Mouse (Mus musculus): ENCODE results near the gene Alg9.

The Alg9 gene

GRCm38 (mm10) chr9:50756711-50757110 is 18.1 kb upstream of the Alg9 start:
- DNase-seq (ENCODE audit: low spot score in 2 of 2), result no peak

DNA sequence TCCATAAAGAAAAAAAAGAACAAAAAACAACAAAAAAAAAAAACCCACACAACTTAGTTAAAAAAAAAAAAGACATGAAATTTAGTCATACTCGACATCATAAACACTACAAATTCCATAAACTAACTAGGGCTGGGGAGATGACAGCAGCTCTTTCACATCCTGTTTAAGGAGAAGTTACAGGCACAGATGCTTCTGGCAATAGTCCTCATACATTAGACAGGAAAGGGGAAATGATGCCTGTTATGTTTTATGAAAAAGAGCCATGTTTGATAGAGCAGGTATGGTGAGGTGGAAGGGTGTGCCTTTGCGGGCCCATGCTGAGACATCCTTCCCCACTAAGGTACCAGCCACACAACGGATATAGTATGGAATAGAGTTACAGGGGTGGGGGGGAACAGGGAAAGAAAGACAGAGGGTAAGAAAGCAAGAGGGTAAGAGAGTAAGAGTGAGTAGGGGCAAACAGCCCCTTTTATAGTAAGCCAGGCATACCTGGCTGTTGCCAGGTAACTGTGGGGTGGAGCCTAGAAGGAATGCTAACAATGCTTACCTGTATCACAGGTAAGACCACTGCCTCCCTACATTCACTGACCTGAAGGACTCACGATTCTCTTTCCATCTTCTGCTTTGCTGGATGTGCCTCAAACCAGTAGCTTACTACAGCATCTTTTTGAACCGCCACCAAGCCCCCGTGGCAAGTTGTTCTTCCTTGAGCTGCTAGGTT is 13.1 kb upstream of the Alg9 start:
- DNase-seq (ENCODE audit: low spot score in 2 of 2), result no peak

- no peak for DNase-seq (ENCODE audit: low spot score in 2 of 2)
Observed at GRCm38 (mm10) chr9:50763331-50763730, 11.5 kb upstream of the Alg9 start.

DNA sequence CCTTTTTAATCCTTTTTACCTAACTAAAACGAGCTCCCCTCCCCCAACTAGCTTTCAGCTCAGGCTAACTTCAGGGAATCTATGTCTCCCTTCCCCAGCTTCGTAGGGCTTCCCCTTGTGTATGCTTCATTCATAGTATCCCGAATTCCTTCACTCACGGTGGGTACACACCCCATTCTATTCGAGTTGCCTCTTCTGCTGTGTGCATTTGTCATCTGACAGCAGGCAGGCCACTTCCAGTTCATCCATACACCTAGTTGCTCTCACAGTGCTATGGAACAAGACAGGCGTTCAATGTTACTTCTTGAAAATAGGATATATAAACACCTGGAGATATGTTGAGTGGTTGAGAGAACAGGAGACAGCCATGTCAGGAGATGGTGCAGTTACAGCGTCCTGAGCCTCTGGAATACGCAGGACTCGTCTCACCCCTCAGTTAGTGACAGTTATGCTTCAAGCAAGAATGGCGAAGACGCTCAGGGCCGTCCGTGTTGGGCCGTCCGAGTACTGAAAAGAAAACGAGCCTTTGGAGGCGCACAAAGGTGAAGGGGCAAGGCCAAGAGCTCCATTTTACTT is 7.2 kb upstream of the Alg9 start:
- DNase-seq (ENCODE audit: low spot score in 2 of 2), result no peak

- DNase-seq (ENCODE audit: low spot score in 2 of 2), result peak; percentile 97 to 98
Observed at GRCm38 (mm10) chr9:50768107-50769002, 6.5 kb upstream of the Alg9 start, which contains the start of gene Fdxacb1. Gene Fdxacb1 (plus strand): TSS chr9:50768236.

GRCm38 (mm10) chr9:50770011-50770410 is 4.8 kb upstream of the Alg9 start:
- DNase-seq (ENCODE audit: low spot score in 2 of 2), result no peak

DNA sequence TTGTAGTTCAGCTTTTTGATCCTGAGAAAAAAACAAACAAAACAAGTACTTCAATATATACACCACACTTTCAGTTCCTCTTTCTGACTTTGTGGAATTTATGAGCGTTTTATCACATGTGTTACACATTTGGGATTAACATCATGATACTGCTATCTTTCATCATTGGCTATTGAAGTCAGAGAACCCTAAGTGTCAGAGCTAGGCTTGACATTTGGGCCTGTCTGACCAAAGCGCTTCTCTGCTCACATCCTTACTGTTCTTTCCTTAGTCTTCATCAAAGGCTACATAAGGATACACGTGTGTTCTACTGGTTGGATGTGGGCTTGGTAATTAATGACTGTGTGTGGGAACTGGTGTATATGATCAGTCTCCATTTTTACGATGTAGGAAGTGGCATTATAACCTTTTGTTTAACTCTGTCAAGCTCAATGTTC is 775 bp upstream of the Alg9 start:
- no peak for DNase-seq (ENCODE audit: low spot score in 2 of 2)

DNA sequence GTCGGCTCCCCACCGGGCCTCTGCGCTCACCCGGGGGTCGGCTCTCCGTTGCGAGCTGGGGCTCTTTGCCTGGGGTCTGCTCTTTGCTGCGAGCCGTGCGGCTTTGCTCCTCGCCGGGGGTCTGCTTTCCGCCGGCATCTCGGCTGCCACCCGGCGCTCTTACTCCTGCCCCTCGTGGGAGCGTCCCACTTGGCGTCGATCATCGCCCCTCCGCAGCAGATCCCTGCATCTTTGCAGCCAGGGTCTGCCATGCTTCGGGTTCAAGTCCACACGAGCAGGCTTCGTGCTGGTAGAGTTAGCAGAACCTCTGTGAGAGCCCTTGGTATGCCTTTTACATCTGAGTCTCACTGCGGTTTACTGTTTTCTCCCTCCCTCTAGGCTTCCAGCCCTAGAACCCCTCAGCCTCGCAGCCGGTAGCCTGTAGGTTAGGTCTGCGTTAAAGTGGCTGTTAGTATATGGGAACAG is 875 bp downstream of the Alg9 start:
- no peak for DNase-seq (ENCODE audit: low spot score in 2 of 2)

DNA sequence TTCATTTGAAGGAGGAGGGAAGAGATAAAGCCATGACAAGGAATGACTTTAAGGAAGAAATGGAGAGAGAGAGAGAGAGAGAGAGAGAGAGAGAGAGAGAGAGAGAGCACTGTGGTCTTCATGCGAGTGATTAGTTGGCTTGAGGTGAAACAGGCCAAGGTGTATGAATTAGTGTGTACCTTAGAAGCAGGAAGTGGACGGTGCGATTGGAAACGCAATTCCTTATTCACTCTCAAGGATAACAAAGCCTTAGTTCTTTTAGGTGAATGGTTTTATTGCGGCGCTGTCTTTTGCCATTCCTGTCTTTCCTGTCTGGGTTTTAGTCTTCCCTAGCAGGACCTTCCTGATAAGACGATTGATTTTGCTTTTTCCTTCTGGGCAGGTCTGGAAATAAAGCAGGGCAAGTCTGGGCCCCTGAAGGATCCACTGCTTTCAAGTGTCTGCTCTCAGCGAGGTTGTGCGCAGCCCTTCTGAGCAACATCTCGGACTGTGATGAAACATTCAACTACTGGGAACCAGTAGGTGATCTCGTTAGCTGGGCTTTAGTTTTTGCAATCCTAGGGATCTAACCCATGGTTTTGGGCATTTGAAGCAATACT is 1.4 kb downstream of the Alg9 start:
- no peak for DNase-seq (ENCODE audit: low spot score in 2 of 2)

DNA sequence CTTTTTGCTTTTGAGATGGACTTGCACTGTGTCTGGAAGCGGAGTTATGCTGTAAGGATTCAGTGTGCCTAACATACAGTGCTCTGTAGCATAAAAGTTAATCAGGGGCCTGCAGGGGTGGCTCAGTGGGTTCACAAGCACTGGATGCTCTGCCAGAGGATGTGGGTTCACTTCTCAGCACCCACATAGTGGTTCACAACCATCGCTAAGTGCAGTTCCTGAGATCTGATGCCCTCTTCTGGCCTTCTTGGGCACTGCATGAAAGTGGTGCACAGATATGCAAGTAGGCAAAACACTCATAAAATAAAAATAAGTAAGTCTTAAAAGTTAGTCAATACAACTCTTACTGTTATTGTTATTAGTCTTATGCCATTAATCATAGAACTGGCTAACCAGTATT is 7.3 kb downstream of the Alg9 start:
- DNase-seq (ENCODE audit: low spot score in 2 of 2), result peak in 1 of 2 experiments; percentile 21

- DNase-seq (ENCODE audit: low spot score in 2 of 2), result no peak
Observed at GRCm38 (mm10) chr9:50795266-50795665, 20.4 kb downstream of the Alg9 start.

GRCm38 (mm10) chr9:50796776-50797175 is 22.0 kb downstream of the Alg9 start:
- DNase-seq (ENCODE audit: low spot score in 2 of 2), result no peak

DNA sequence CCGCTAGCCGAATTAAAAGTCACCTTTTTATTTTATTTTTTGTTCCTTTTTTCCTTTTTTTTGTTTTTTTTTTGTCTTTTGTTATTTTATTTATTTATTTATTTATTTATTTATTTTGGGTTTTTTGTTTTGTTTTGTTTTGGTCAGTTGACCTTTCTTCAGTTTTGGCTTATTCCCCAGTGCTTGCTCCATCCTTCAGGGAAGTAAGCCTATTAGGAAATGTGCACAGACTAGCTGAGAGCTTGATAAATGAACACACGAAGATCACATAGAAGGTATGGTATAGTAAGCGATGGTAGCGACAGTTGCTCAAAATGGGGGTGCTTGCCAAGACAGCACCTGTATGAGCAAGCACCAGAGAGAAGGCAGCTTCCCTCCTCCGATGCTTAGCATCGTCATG is 22.8 kb downstream of the Alg9 start:
- DNase-seq (ENCODE audit: low spot score in 2 of 2), result no peak

- DNase-seq (ENCODE audit: low spot score in 2 of 2), result no peak
Observed at GRCm38 (mm10) chr9:50798368-50798767, 23.5 kb downstream of the Alg9 start.

DNA sequence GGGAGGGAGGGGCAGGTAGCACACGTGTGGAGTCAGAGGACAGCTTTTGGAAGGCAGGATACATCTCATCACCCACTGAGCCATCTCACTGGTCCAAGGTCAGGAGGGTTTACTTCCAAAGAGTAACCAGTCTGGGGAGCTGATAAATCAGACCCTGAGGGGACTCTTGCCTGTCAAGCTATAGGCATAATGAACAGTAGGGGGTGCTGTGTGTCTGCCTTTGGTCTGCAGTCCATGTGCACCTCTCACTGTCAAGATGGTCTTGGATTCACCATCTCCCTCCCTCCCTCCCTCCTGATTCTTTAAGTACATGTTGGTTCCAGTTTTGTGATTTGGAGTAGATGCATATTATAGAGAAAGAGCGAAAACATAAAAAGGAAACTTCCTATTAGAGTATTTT is 26.2 kb downstream of the Alg9 start:
- DNase-seq (ENCODE audit: low spot score in 2 of 2), result no peak

GRCm38 (mm10) chr9:50803055-50803671 is 28.3 kb downstream of the Alg9 start:
- DNase-seq (ENCODE audit: low spot score in 2 of 2), result no peak

GRCm38 (mm10) chr9:50808471-50808870 is 33.7 kb downstream of the Alg9 start:
- no peak for DNase-seq (ENCODE audit: low spot score in 2 of 2)

DNA sequence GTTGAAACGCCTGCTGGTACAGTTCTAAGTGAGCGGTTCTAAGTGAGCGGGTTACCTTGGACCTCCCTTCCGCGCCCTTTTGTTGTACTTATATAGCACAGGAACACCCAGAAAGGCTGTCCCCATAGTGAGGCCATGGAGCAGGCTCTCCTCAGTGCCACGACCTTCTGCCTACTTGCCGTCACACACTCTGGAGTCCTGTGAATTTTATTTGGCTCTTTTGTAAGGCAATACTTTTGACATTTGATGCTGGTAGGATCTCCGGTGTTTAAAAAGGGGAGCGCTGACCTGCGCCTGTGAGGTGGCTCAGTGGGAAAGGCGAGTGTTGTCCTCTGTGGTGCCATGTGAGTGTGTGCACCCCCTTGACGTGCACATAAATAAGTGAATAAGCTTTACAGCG is 34.3 kb downstream of the Alg9 start:
- no peak for DNase-seq (ENCODE audit: low spot score in 2 of 2)

DNA sequence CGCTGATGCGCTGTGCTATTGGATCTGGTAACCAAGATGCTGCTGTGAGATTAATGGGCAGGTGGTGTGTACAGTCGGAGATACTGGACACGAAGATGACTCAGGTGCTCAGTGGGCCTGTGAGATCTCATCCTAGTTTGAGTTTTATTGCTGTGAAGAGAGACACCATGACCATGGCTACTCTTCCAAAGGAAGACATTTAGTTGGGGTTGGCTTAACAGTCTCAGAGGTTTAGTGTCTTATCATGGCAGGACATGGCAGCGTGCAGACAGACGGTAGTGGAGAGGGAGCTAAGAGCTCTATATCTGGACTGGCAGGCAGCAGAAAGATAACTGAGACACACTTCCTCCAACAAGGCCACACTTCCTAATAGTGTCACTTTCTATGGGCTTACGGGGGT is 36.4 kb downstream of the Alg9 start:
- DNase-seq (ENCODE audit: low spot score in 2 of 2), result no peak

DNA sequence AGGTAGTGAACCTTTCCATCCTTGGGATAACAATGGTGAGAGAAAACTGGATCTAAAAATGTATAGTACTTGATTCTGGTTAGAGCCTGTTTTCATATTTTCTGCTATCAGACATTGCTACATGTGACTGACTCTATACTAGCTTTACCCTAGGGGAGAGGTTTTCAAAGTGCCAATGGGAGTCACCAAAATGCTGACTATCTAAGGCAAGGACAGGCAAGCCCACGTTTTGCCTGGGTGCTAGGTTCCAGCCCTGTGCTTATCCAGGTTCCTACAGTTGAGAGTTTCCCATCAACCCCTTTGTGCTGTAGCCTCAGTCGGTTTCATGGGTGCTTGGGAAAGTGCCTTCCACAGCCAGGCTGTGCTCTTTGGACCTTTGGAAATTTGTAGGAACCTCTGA is 36.9 kb downstream of the Alg9 start:
- DNase-seq (ENCODE audit: low spot score in 2 of 2), result no peak

DNA sequence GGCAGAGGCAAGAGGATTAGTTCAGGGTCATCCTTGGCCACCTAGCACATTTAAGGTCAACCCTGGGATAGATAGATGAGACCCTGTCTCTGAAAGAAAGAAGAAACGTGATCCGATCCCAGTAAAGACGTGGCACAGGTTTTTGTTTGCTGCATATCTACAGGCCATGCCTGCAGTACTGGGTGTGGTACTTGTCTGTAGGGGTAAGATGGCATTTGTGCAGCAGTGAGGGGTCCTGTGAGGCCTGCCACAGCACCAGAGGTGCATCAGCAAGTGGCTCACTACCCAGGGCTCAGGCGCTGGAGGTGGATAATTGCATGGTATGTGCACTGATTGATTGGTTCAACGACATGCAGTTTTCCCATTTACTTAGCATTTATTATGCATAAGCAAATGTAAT is 39.0 kb downstream of the Alg9 start:
- no peak for DNase-seq (ENCODE audit: low spot score in 2 of 2)

DNA sequence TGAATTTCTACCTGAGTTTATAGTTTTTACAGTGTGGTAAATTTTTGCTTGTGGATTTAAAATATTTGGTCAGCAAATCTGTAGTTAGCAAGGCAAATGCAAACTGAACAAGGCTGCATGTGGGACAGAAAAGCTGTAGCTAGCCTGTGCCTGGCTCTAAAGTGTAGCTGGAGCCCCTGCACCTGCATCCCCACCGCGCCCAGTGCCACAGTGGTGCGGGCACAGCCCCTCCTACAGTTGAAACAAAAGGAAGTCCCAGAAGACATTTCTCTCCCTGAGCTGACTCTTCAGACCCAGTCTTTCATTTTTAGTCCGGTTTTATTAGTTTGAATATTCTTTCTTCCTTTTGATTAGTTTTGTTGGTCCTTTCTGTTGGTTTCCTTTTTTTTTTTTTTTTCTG is 40.8 kb downstream of the Alg9 start:
- DNase-seq (ENCODE audit: low spot score in 2 of 2), result no peak

All from frontal cortex, postnatal 14 days (tissue).